In the genomic region with DNA sequence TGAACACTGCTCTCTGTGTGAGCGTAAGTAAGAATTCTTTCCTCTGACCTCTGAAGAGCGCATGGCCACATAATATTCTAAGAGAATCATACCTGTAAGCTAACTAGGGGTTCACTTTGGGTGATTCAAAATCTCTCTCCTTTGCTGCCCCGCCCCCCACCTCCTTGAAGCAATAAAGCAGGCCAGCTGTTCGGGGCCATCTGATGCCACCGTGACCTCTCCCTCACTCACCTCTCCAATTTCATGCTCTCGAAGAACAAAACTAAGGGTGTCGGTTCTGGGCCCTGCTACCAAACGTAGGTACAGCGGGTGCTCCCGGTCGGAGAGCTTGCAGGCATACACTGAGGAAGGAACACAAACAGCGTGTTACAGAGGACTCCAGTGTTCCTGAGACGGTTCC, we compare ENCODE assay signal across 25 mouse cellular contexts.
"Had no signal": no experiment of that assay in that cellular context is flagged by ENCODE, and none has a peak within 500 bp of the region (broad histone marks: within the 10 kb centered on the region; RNA-seq: fewer than 3 reads in every experiment).

No protein-coding gene starts in this region.

- H3K27ac ChIP-seq: embryonic facial prominence, embryonic 10.5 days; embryonic facial prominence, embryonic 12.5 days; embryonic facial prominence, embryonic 13.5 days; embryonic facial prominence, embryonic 15.5 days; forebrain, embryonic 12.5 days; forebrain, embryonic 13.5 days; forebrain, embryonic 15.5 days; heart, adult 2 months had no signal

- H3K4me3 ChIP-seq: embryonic facial prominence, embryonic 10.5 days; embryonic facial prominence, embryonic 12.5 days; embryonic facial prominence, embryonic 13.5 days; embryonic facial prominence, embryonic 15.5 days; erythroblast, embryonic 14.5 days; forebrain, embryonic 12.5 days; forebrain, embryonic 13.5 days; forebrain, embryonic 15.5 days; heart, adult 2 months had no signal

- H3K9me3 ChIP-seq: embryonic facial prominence, embryonic 10.5 days; embryonic facial prominence, embryonic 12.5 days; embryonic facial prominence, embryonic 13.5 days; embryonic facial prominence, embryonic 15.5 days; forebrain, embryonic 12.5 days; forebrain, embryonic 13.5 days; forebrain, embryonic 15.5 days had no signal

- H3K27me3 ChIP-seq: embryonic facial prominence, embryonic 12.5 days; embryonic facial prominence, embryonic 13.5 days; embryonic facial prominence, embryonic 15.5 days; forebrain, embryonic 12.5 days; forebrain, embryonic 13.5 days; forebrain, embryonic 15.5 days had no signal

- H3K4me2 ChIP-seq: embryonic facial prominence, embryonic 12.5 days; embryonic facial prominence, embryonic 13.5 days; embryonic facial prominence, embryonic 15.5 days; forebrain, embryonic 12.5 days; forebrain, embryonic 13.5 days; forebrain, embryonic 15.5 days had no signal

- ATAC-seq: forebrain, embryonic 13.5 days; forebrain, embryonic 15.5 days; forebrain, embryonic 16.5 days; forebrain, postnatal 0 days had no signal

- H3K4me1 ChIP-seq: forebrain, embryonic 12.5 days; forebrain, embryonic 13.5 days; forebrain, embryonic 15.5 days had no signal

- DNase-seq: cerebellum, adult 18-20 months; cerebellum, adult 2 months; cerebellum, adult 8-10 months; cerebellum, adult 9-10 months; cerebellum, adult 9-11 months; cerebellum, postnatal 10 days; cerebellum, postnatal 14 days; cerebellum, postnatal 25 days; cerebellum, postnatal 36 days; embryo, embryonic 11 days; forebrain, postnatal 0 days; gastrocnemius, postnatal 14 days; gastrocnemius, postnatal 25 days; gastrocnemius, postnatal 36 days; heart, adult 18-20 months; heart, adult 2 months had no signal

- H3K9ac ChIP-seq: embryonic facial prominence, embryonic 12.5 days; embryonic facial prominence, embryonic 15.5 days; forebrain, embryonic 12.5 days; forebrain, embryonic 13.5 days; forebrain, embryonic 15.5 days; forebrain, postnatal 0 days had no signal

- H3K36me3 ChIP-seq: forebrain, embryonic 12.5 days; forebrain, embryonic 15.5 days had no signal
